Mouse (Mus musculus) left cerebral cortex, postnatal 10 days (tissue): ENCODE measurements at regions not wholly inside any gene's neighbourhood (a gene's known extent, or its start where the extent isn't known, plus 50 kb on each side); places are given as distances from the start of the nearest gene placed in this dataset.
"Not testable (repeated sequence)": the region's sequence is repeated elsewhere in the genome, so short reads cannot be mapped to it uniquely, and the experiment has no call there.

Experiments used
- DNase-seq, 2 experiments: peaks; one replicate each; pipeline ENCODE4 v3.0.0; 2021 to 2022; ENCODE audit warnings: low spot score in 2 of 2, mixed read lengths in 1 of 2; ENCODE audit errors: extremely low spot score in 1 of 2
- intact Hi-C: fragments of 180-260 bp; cut with DNase I; formaldehyde crosslinking; loops from one replicate; pipeline ENCODE4 v1.15.1; 2025

DNA sequence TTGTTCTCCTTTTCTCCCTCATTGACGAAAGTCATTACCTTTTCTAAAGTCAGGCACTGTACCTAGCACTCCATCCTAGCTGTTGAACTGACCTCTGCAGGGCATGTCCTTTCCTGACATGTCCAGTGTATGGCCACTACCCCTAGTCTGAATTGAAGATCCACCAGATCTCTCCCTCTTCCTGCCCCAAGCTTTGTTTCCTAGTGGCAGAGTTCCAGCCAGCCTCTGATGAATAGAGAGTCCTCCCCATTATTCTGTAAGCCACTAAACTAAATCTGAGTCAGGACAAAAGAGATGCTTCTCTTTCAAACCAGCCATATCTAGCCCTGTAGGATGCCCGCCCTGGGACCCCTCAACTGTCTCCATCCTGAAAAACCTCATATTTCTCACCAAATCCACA lies 317.7 kb upstream of the Maf start:
- no peak for DNase-seq
- intact Hi-C loops: no loop called here

- intact Hi-C loops: no loop called here
- no peak for DNase-seq
Observed at GRCm38 (mm10) chr8:116024811-116025210, 317.2 kb upstream of the Maf start.

DNA sequence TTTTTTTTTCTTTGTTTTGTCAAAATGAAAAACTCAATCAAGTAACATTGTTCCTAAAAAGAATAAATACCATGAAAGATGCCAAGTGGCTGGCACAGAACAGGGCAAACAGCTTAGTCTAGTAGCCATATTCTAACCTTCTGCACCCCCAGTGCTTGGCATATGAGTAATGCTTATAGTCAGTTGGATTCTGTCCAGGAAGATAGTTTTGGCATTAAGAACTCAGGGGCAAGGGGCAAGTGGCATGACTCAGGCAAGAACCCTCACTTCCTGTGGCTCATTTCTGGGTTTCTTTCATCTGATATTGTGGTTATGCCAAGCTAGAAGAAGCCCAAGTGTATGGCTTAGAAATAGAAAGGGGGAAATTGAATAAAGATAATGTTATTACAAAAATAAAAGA lies 314.1 kb upstream of the Maf start:
- intact Hi-C loops: no loop called here
- DNase-seq: no peak

DNA sequence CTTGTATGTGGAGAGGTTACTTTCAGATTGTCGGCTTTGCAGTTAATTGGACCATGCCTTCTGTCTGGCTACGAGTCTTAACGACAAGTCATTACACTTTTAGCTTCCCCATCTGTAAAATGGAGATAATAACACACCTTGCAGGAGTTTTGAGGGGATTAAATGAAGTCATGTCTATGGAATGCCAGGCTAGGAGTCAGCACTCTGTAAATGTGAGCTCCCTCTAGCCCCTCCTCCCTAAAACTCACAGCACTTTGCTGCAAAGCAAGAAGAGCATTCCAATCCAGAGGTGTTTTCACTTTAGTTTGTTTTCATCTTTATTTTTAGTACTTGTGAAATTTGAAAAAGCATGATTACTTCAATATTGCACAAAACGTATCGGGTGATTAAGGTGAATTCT lies 287.7 kb upstream of the Maf start:
- DNase-seq: no peak
- intact Hi-C loops: no loop called here

DNA sequence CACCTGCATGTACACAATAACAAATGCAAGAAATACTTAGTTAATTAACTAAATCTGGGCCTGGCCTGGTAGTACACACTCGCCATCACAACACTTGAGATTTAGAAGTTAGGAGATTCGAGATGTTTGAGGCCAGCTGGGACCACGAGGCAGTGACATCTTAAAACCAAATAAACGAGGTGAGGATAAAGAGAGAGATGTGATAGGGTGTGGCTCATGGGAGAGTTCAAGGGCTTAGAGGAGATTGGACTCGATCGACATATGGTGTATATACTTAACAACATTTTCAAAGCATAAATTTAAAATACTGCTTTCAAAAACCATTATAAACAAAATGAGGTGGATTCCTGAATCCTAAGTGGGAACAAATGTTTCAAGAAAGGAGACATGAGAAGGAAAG lies 284.4 kb upstream of the Maf start:
- intact Hi-C loops: no loop called here
- no peak for DNase-seq

GRCm38 (mm10) chr8:115983397-115983796 lies 275.8 kb upstream of the Maf start:
- peak in 1 of 2 experiments; percentile 20 for DNase-seq
- intact Hi-C loops: no loop called here

DNA sequence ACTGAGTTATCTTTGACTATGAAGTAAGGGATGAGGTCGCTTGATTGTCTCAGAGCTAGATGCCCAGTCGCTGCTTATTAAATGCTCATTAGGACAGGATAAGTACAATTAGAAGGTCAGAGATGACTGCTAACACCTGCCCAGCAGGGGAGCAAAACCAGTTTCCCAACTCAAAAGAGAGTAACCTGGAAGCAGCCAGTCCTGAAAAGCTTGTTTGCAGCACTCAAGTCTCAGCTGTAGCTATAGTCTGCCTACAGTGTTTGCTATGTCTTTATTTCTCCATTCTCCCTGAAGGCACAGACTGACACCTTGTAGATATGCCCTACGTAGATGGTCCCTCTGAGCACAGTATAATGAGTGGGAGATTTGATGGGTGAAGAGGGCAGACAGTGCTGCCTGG lies 274.7 kb upstream of the Maf start:
- intact Hi-C loops: no loop called here
- no peak for DNase-seq

DNA sequence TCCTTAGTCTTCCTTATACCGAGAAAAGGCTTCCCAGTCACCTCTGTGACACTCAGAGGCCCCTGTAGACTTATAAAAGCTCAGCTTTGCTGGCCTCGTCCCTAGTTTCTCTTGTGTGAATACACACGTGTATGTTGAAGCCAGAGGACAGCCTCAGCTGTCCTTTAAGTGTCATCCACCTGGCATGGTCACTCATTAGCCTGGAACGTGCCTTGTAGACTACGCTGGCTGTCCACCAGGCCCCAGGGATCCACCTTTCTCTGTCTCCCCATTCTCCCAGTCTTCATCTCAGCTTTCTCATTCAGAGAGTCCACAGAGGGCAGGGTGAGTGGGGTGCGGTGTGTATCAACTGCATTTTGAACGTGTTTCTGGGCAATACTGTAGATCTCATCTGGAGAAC lies 273.8 kb upstream of the Maf start:
- DNase-seq: no peak
- intact Hi-C loops: no loop called here

DNA sequence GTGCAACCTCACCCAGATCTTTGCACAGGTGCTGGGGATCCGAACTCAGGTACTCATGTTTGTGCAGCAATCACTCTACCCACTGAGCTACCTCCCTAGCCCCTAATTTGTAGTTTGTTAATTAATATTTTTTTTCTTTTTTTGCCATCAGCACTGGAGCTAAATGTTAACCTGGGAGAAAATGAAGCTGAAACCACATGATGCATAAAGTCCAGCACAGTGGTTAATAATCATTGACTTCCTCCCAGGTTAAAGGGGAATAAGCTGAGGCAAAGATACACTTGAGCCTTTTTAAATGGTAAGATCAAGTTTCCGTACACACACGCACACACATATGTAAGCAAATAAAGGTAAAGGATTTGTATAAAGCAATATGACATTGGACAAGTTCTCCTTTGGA lies 273.0 kb upstream of the Maf start:
- intact Hi-C loops: no loop called here
- DNase-seq: no peak

GRCm38 (mm10) chr8:115977152-115977551 lies 269.6 kb upstream of the Maf start:
- no peak for DNase-seq
- intact Hi-C loops: no loop called here

- intact Hi-C loops: no loop called here
- no peak for DNase-seq
Observed at GRCm38 (mm10) chr8:115974706-115975105, 267.1 kb upstream of the Maf start.

DNA sequence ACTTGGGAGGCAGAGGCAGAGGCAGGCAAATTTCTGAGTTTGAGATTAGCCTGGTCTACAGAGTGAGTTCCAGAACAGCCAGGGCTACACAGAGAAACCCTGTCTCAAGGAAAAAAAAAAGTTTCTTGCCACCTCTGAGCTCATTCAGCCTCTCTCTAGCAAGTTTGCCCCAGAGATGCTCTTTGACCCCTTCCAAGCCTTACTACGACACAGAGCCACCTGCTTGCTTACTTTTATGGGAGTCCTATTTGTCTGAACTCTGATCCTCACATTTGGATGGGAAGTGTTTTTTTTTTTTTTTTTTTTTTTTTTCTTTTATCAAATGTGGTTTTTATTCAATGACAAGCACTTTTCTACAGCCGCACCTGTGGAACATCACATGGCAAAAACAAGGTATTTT lies 263.8 kb upstream of the Maf start:
- intact Hi-C loops, DNase-seq: not testable (repeated sequence)

DNA sequence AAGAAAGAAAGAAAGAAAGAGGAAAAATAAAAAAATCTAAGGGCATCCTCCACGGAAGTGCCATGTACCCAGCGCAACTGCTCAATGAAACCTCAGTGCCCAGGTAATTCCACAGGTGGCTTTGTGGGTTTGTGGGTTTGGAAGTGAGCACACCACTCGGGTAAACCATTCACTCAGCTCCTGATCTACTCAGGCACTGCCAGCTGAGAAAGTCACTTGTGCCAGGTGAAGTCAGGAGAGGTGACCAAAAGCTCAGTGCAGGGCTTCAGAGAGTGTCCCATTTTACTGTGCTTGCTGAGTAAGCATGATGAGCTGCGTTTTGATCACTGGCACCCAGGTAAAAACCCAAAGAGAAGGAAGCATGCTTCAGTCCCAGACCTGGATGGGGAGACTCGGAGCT lies 260.5 kb upstream of the Maf start:
- no peak for DNase-seq
- intact Hi-C loops: no loop called here

GRCm38 (mm10) chr8:115965981-115966380 lies 258.4 kb upstream of the Maf start:
- intact Hi-C loops: no loop called here
- no peak for DNase-seq

- DNase-seq: no peak
- intact Hi-C loops: no loop called here
Observed at GRCm38 (mm10) chr8:115955371-115955770, 247.8 kb upstream of the Maf start.

DNA sequence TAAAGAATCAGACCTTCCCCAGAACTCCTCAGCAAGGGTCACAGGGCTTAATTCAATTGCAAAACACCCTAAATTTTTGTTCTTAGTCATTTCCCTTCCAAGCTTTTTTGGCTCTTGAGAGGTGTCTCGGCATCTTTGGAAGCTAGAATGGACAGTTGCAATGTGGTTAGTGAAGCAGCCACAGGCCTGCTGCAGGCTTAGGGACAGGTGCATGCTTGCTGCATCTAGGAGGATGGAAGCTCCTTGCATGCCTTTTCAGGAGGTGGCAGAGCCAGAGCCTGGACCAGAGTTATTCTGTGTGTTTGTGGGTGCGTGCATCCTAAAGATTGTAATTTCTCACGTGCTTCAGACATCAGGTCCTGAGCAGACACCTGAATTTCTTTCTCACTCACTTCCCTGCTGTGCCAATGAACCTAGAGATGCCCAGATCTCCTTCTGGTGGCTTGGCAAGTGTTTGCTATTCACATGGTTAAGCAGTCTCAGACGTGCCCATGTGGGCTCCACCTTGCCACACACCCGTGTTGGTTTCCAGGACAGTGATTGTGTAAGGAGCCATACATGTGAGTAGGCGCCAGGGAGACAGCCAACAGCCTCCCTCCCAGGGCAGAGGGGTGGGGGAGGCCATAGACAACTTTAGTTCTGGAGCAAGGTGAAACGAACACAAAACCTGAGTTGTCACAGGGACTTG lies 246.3 kb upstream of the Maf start:
- intact Hi-C loops: no loop called here
- no peak for DNase-seq

- intact Hi-C loops: no loop called here
- DNase-seq: no peak
Observed at GRCm38 (mm10) chr8:115952496-115952895, 244.9 kb upstream of the Maf start.

- intact Hi-C loops: no loop called here
- no peak for DNase-seq
Observed at GRCm38 (mm10) chr8:115948916-115949315, 241.3 kb upstream of the Maf start.

DNA sequence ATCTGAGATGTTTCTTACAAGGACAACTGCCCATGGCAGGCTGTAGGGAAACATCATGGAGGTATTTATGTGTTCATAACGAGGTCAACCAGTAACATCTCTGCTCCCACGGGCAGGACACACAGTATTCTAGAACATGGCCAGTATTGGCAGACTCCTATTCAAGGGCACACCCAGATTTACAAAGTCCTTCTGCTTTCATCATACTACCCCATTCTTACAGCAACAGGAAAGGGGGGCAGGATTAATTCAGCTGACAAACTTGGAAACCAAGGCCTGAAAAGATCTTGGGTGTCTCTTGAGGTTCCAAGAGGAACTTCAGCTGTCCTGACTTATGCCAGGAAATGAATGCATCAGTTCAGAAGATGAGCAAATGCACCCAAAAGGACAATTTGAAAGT lies 240.4 kb upstream of the Maf start:
- DNase-seq: no peak
- intact Hi-C loops: no loop called here

- peak; percentile 45 to 50 for DNase-seq
- intact Hi-C loops: no loop called here
Observed at GRCm38 (mm10) chr8:115942731-115943509, 235.3 kb upstream of the Maf start.
